Mouse (Mus musculus): ENCODE data around the gene Pi4k2a.

- TF ChIP-seq CTCF (IDR thresholded peaks at IDR 0.05; ENCODE audit: borderline replicate concordance, insufficient read depth, low read depth, low read length) (no peak), POLR2A (IDR thresholded peaks at IDR 0.05; ENCODE audit: borderline replicate concordance, insufficient read depth, low read length) (no peak)
These were observed 419 bp downstream of the Pi4k2a start for GRCm38 (mm10) chr19:42090637-42091141.

Measured in cerebellum, adult 2 months (tissue).